Mouse (Mus musculus) myocyte (in vitro differentiated cells): Measurements from ENCODE around the gene Peli2. TPM values are rescaled to one million over a fixed set of nuclear protein-coding genes. Genes with fewer than 3 reads are reported as not detected.

ENCODE experiments used
- H3K27me3 ChIP-seq: one replicate; pipeline ENCODE4 v1.6.1; 2011; ENCODE audit not compliant: control insufficient read depth, insufficient read depth, insufficient read length
- H3K36me3 ChIP-seq: one replicate; pipeline ENCODE4 v1.6.1; 2011; ENCODE audit not compliant: control insufficient read depth, insufficient read depth
- H3K4me2 ChIP-seq: one replicate; pipeline ENCODE4 v1.6.1; 2011; ENCODE audit warnings: low read depth, control low read depth
- H3K4me3 ChIP-seq: one replicate; pipeline ENCODE4 v1.5.1; 2011; ENCODE audit warnings: mild to moderate bottlenecking, control low read depth, moderate library complexity
- H3K79me2 ChIP-seq: one replicate; pipeline ENCODE4 v1.6.1; 2011; ENCODE audit not compliant: control insufficient read depth, insufficient read depth
- H3ac ChIP-seq: one replicate; pipeline ENCODE4 v1.6.1; 2011; ENCODE audit not compliant: control insufficient read depth, insufficient read length
- CEBPB ChIP-seq: IDR thresholded peaks from 2 replicates; pipeline ENCODE4 v1.6.1; 2011; ENCODE audit warnings: mild to moderate bottlenecking, moderate library complexity; ENCODE audit not compliant: poor library complexity, insufficient read depth, severe bottlenecking
- E2F4 ChIP-seq: IDR thresholded peaks from one replicate; pipeline ENCODE4 v1.6.1; 2011; ENCODE audit warnings: mild to moderate bottlenecking, control low read depth, moderate library complexity; ENCODE audit not compliant: insufficient read depth
- MAX ChIP-seq: IDR thresholded peaks from one replicate; pipeline ENCODE4 v1.6.1; 2011; ENCODE audit warnings: low read depth, mild to moderate bottlenecking, control low read depth
- MYOD1 ChIP-seq, 3 experiments: IDR thresholded peaks; one replicate each; pipeline ENCODE4 v1.6.1; 2011; ENCODE audit warnings: control low read depth in 2 of 3, low read depth in 2 of 3, mild to moderate bottlenecking in 2 of 3, moderate library complexity in 1 of 3; ENCODE audit not compliant: insufficient read length in 2 of 3, control insufficient read depth in 1 of 3
- MYOG ChIP-seq, 3 experiments: IDR thresholded peaks; one replicate each; pipeline ENCODE4 v1.6.1; 2011; ENCODE audit warnings: control low read depth in 2 of 3, low read depth in 2 of 3, mild to moderate bottlenecking in 2 of 3; ENCODE audit not compliant: insufficient read length in 2 of 3, control insufficient read depth in 1 of 3, insufficient read depth in 1 of 3
- POLR2A ChIP-seq: IDR thresholded peaks from one replicate; pipeline ENCODE4 v1.6.1; 2011; ENCODE audit warnings: low read depth, mild to moderate bottlenecking, control low read depth, moderate library complexity; ENCODE audit not compliant: insufficient read length
- POLR2AphosphoS2 ChIP-seq: IDR thresholded peaks from one replicate; pipeline ENCODE4 v1.6.1; 2011; ENCODE audit warnings: low read depth, control low read depth; ENCODE audit not compliant: insufficient read length
- REST ChIP-seq: IDR thresholded peaks from one replicate; pipeline ENCODE4 v1.6.1; 2011; ENCODE audit warnings: mild to moderate bottlenecking, control low read depth, moderate library complexity; ENCODE audit not compliant: insufficient read depth, insufficient read length
- SRF ChIP-seq: IDR thresholded peaks from one replicate; pipeline ENCODE4 v1.6.1; 2011; ENCODE audit warnings: low read depth; ENCODE audit not compliant: control insufficient read depth, insufficient read length
- TCF12 ChIP-seq: IDR thresholded peaks from one replicate; pipeline ENCODE4 v1.6.1; 2011; ENCODE audit warnings: mild to moderate bottlenecking, control low read depth; ENCODE audit not compliant: poor library complexity, insufficient read depth, severe bottlenecking
- TCF3 ChIP-seq: IDR thresholded peaks from one replicate; pipeline ENCODE4 v1.6.1; 2011; ENCODE audit warnings: low read depth, control low read depth; ENCODE audit not compliant: insufficient read length
- USF1 ChIP-seq: IDR thresholded peaks from one replicate; pipeline ENCODE4 v1.6.1; 2011; ENCODE audit warnings: low read depth, mild to moderate bottlenecking, control low read depth, moderate library complexity
- polyA plus RNA-seq: library from polyadenylated mRNA; unstranded; fragments of >200 nt; fragmentation: generic; extraction: Trizol; gene quantifications from one replicate; pipeline ENCODE4 v1.2.1, GENCODE M21; 2012; ENCODE audit warnings: missing spikeins

Peli2 gene
- polyA plus RNA-seq, 1 experiment = 15.8 TPM

DNA sequence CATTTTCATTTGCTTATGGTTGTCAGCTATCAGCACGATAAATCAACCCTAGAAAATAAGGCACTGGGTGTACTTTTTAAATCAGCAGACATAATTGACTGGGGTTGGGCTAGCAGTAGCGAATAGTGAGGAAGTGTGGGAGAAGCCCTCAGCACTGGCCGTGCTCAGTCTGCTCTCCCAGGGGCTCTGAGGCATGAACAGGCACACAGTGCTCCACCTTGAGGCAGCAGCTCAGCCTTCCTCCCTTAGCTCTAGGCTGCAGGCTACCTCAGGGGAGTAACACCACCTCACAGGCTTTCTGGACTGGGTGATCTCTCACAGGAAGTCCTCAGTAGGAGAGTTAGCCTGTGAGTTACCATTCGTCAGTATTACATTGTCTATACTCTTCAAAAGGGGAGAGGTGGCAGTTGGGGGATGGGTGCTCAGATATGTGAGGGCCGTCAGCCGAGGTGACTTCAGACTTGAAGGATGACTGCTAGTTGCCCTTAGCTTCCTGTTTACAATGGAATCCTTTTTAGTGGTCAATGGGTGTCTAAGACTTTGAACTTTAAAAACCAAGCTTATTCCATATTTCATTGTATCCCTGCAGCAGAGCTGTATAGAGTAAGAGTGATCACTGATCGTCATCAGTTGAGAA, 105.3 kb downstream of the Peli2 start:
- TF ChIP-seq SRF = no peak

GRCm38 (mm10) chr14:48226759-48227158, 106.1 kb downstream of the Peli2 start:
- H3ac ChIP-seq = no peak overlapping the region
- no peak overlapping the region for H3K4me3 ChIP-seq
- H3K27me3 ChIP-seq = no peaks in the 10 kb centered on the region
- TF ChIP-seq MYOD1 (IDR thresholded peaks at IDR 0.05; ENCODE audit: control insufficient read depth in 1 of 3, insufficient read length in 2 of 3, low read depth in 2 of 3) (peak in 2 of 3 experiments; percentile 14 to 40), REST (no peak), POLR2AphosphoS2 (no peak), MAX (no peak), SRF (no peak), TCF12 (no peak)
- H3K36me3 ChIP-seq = no peaks in the 10 kb centered on the region
- no peak overlapping the region for H3K4me2 ChIP-seq
- no peaks in the 10 kb centered on the region for H3K79me2 ChIP-seq

More for the DNA sequence above, 105.3 kb downstream of the Peli2 start:
- H3ac ChIP-seq = no peak overlapping the region
- no peaks in the 10 kb centered on the region for H3K79me2 ChIP-seq
- H3K4me2 ChIP-seq = no peak overlapping the region
- H3K4me3 ChIP-seq = no peak overlapping the region
- no peaks in the 10 kb centered on the region for H3K27me3 ChIP-seq
- no peaks in the 10 kb centered on the region for H3K36me3 ChIP-seq

- no peaks in the 10 kb centered on the region for H3K79me2 ChIP-seq
- no peaks in the 10 kb centered on the region for H3K36me3 ChIP-seq
- no peak overlapping the region for H3ac ChIP-seq
Observed at GRCm38 (mm10) chr14:48234785-48235519, 114.3 kb downstream of the Peli2 start.

GRCm38 (mm10) chr14:48241335-48241734, 120.7 kb downstream of the Peli2 start:
- H3K27me3 ChIP-seq = no peaks in the 10 kb centered on the region
- TF ChIP-seq USF1 = no peak
- peak in 1 of 3 experiments; percentile 49 for TF ChIP-seq MYOD1 (IDR thresholded peaks at IDR 0.05; ENCODE audit: control insufficient read depth in 1 of 3, insufficient read length in 2 of 3, low read depth in 2 of 3)
- no peak for TF ChIP-seq MAX
- TF ChIP-seq E2F4 = no peak
- TF ChIP-seq TCF3 = no peak
- peaks cover 4% of the 10 kb centered on the region for H3K36me3 ChIP-seq
- H3K4me3 ChIP-seq = no peak overlapping the region
- no peak overlapping the region for H3ac ChIP-seq
- peak overlapping the region; percentile 55 for H3K4me2 ChIP-seq
- H3K79me2 ChIP-seq = no peaks in the 10 kb centered on the region

More at GRCm38 (mm10) chr14:48234785-48235519, 114.3 kb downstream of the Peli2 start:
- H3K4me2 ChIP-seq = no peak overlapping the region
- H3K27me3 ChIP-seq = no peaks in the 10 kb centered on the region
- TF ChIP-seq TCF3 (no peak), MYOG (IDR thresholded peaks at IDR 0.05; ENCODE audit: control insufficient read depth in 1 of 3, insufficient read depth in 1 of 3, insufficient read length in 2 of 3, low read depth in 2 of 3) (no peak), USF1 (no peak), SRF (no peak), REST (no peak), POLR2AphosphoS2 (no peak), POLR2A (no peak), CEBPB (no peak), TCF12 (no peak), MYOD1 (IDR thresholded peaks at IDR 0.05; ENCODE audit: control insufficient read depth in 1 of 3, insufficient read length in 2 of 3, low read depth in 2 of 3) (no peak), E2F4 (no peak), MAX (no peak)
- no peak overlapping the region for H3K4me3 ChIP-seq

GRCm38 (mm10) chr14:48246236-48246635, 125.6 kb downstream of the Peli2 start:
- Histone ChIP-seq H3K4me3 (no peak overlapping the region), H3K79me2 (no peaks in the 10 kb centered on the region), H3K27me3 (no peaks in the 10 kb centered on the region), H3K4me2 (peak overlapping the region; percentile 50), H3K36me3 (peaks cover 4% of the 10 kb centered on the region), H3ac (no peak overlapping the region)
- TF ChIP-seq MYOD1 (IDR thresholded peaks at IDR 0.05; ENCODE audit: control insufficient read depth in 1 of 3, insufficient read length in 2 of 3, low read depth in 2 of 3) (peak; percentile 24 to 95 (median 92)), TCF3 (peak; percentile 75), CEBPB (no peak), USF1 (peak; percentile 74), REST (no peak), POLR2A (no peak), TCF12 (peak; percentile 91), SRF (no peak), MAX (no peak), E2F4 (no peak), MYOG (IDR thresholded peaks at IDR 0.05; ENCODE audit: control insufficient read depth in 1 of 3, insufficient read depth in 1 of 3, insufficient read length in 2 of 3, low read depth in 2 of 3) (peak; percentile 59 to 97 (median 94)), POLR2AphosphoS2 (no peak)
